Mouse (Mus musculus) brain, embryonic 14.5 days (tissue): ENCODE results near the gene Lingo1. TPM values are rescaled to one million over a fixed set of nuclear protein-coding genes. Genes with fewer than 3 reads are reported as not detected.
A peak's percentile ranks its signal among the peaks of the same experiment; 100 is the strongest.

Source experiments
- DNase-seq: peaks from one replicate; pipeline ENCODE4 v3.0.0-alpha.2; 2011; ENCODE audit warnings: low read depth
- CTCF ChIP-seq: fragments of 200-500 bp; IDR thresholded peaks from 2 replicates; pipeline ENCODE4 v1.5.1; 2012; ENCODE audit warnings: inconsistent platforms, mild to moderate bottlenecking, moderate library complexity, borderline replicate concordance; ENCODE audit not compliant: insufficient read depth, insufficient read length; ENCODE audit errors: extremely low read depth
- POLR2A ChIP-seq: fragments of 200-500 bp; IDR thresholded peaks from 2 replicates; pipeline ENCODE4 v1.6.1; 2012; ENCODE audit warnings: mild to moderate bottlenecking, inconsistent platforms, borderline replicate concordance; ENCODE audit not compliant: poor library complexity, insufficient read depth, insufficient read length, severe bottlenecking; ENCODE audit errors: extremely low read depth
- polyA plus RNA-seq: library from polyadenylated mRNA; depleted of rRNA; stranded (reverse); fragments of >200 nt; gene quantifications from 2 replicates; pipeline ENCODE4 v1.2.3, GENCODE M21; 2012

Lingo1 gene
- polyA plus RNA-seq, 1 experiment: 205 TPM

DNA sequence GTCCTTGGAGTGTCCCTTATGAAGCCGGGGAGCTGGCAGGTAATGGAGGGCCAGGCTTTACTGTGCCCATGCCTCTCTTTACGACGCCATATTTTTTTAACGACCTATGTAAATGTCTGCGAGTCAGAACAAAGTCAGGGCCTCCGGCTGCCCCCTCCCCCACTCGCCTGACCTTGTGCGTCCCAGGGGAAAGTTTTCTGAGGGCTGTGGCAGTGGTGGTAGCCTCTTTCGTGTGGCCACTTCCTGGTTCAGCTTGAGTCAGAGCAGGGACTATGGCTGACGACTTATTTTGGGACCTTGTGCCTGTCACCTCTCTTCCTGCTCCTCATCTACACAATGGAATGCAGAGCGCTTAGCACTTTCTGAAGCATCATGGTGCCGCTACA lies 183.5 kb downstream of the Lingo1 start:
- no peak for DNase-seq
- TF ChIP-seq CTCF: no peak
- no peak for TF ChIP-seq POLR2A

DNA sequence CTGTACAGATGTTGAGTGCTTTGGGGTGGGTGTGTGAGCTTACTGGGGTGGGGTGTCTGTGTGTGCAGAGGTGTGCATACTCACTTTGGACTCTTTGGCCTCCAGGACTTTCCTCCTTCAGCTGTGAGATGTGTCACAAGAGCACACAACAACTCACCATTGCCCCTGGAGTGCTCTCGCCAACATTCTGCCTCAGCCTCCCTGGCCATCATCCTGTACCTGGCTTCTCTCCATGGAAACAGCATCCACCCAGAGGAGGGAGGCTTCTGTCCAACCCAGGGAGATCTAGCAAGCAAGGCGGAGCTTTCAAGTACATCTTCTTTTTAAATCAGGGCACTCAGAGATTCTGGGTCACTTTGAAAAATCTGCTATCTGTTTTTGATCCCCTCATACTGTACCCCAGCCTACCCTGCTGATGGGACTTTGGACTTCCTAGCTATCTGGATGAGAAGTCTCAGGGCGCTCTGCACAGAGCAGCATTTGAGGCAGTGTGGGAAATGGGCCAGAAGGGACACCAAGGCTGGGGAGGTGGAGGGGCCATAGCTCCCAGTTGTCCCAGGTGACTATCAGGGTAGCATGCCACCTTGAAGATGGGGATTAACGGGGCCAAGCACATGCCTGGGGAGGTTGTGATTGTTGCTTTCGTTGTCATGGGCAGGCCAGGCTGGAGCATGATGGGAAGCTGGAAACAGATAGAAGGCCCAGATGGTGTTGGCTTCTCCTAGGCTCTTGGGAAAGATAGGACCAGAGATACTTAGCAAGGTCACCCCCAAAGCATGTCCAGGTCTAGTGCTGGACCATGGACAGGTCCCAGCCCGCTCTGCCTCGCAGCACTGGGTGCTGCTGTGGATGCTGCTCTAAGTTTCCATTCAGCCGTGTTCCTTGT lies 184.1 kb downstream of the Lingo1 start:
- TF ChIP-seq POLR2A (no peak), CTCF (no peak)

DNA sequence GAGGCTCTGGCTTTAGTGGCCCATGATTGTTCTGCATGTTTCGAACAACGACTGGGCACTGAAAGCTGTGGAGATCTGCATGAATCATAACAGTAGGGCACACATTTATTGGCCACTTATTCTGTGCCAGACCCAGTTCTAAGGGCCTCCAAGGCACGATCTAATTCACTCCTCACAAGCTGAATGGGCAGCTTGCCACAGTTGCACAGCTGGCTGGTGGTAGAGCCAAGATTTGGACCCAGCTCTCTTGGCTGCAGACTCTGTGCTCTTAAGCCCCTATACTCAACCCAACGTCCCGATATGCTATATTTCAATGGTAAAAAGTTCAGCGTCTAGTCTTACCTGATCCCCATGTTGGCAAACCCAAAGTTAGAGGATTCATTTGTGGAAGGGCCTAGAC lies 185.3 kb downstream of the Lingo1 start:
- peak; percentile 61 for DNase-seq
- no peak for TF ChIP-seq CTCF
- TF ChIP-seq POLR2A: no peak

More for the DNA sequence above, 184.1 kb downstream of the Lingo1 start:
- DNase-seq: no peak

DNA sequence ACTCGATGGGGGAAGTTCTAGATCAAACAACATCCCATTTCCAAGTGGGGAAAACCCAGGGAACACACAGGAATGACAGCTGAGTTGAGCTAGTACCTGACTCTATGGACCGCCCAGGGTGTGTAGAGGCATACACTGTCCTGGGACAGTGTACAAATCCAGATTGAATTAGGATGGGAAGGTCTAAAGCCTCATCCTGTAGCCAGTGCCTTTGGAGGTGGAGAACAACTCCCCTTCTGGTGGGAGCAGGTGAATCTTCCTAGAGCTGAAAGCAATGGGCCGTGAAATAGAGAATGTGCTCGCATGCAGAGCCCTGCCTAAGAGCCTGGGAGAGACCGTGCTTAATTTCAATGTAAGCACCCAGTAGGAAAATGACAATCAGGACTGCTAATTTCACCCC lies 185.8 kb downstream of the Lingo1 start:
- TF ChIP-seq CTCF: no peak
- no peak for TF ChIP-seq POLR2A
- DNase-seq: no peak

DNA sequence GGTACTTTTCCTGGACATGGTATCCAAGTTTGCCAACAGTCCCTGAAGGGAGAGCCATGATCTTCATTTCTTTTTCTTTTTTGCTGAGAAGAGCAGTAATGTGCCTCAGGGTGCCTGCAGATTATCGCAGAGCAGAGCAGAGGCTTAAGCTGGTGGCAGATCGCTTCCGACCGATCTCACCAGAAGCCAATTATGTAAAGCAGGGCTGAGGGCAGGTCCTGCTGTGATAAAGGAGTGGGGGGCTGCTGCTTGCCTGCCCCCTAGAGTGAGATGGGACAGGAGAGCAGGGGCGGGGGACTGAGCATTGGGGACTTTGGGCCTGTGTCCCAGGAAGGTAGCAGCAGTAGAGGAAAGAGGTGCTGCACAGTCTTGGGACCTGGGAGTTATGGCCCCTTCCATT lies 186.8 kb downstream of the Lingo1 start:
- TF ChIP-seq POLR2A (no peak), CTCF (no peak)
- DNase-seq: peak; percentile 56

DNA sequence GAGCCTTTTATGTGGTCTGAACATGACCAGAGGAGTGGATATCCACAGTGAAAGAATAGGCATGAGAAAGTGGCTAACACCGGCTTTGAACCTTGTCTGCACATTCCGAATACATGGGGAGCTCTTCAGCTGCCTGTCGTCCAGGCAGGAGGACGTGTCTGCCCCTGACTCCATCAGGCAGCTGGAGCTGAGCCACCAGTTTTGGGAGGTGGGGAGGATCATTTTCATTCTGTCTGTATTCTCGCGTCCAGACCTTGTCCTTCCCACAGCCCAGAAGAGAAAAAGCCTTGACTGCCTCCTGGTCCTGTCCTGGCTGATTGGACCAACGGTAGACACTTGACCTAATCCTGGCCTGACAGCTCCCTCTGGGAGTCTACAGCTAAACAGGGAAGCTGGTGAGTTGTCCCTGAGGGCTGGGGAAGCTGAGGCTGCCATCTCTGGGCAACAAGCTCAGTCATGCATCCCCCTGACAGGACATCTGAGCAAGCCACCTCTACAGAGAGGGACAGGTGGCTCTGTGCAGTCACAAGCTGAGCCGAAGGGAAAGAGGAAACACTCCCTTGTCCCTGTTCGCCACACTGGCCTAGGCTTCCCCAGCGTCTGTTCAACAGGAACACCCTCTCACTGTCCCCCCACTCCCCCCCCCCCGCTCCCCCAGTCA lies 187.4 kb downstream of the Lingo1 start:
- DNase-seq: no peak
- TF ChIP-seq CTCF (no peak), POLR2A (no peak)

DNA sequence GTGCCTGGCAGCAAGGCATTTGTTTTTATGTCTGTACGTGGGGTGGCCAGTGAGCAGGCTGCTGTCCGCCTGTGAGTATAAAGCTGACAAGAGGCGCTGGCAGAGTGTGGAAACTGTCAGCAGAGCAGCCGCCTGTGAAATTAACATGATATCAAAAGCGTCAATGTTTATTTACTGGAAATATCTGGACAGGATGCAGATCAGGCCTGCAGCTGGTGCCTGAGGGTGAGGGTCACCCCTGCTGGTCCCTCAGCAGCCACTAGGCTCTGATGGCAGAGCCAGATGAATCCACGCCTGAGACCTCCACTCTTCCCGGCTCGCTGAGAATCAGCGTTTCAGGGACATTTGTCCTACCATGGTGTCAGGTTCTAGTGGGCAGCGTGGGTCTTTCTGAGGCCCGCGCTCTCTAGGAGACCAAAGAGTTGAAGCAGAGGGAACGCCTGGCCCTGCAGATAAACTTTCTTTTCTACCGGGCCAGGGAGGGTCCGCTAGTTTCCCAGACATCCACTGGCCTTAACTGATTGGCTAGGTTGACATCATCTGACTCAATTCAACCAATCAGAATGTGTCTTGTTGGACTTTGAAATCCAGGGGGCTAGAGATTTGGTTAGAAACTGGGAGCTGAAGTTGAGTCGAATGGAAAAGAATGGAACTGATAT lies 190.1 kb downstream of the Lingo1 start:
- peak; percentile 49 for DNase-seq
- TF ChIP-seq CTCF (no peak), POLR2A (no peak)

DNA sequence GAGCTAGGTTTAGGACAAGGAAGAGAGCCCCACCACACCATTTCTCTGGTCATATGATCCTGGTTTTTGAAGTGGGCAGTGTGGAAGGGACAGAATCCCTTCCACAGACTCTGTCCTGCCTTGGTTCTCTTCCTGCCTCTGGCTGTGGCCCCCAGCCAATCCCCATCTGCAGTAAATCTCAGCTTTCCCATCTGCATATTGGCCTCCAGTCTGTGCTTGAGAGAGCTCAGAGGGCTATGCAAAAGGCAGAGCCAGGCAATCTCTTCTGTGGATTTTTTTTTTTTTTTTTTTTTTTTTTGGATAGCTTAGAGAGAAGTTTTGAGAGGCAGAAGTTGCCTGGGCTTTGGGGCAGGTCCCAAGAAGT lies 190.8 kb downstream of the Lingo1 start:
- TF ChIP-seq CTCF (no peak), POLR2A (no peak)
- DNase-seq: peak; percentile 75

DNA sequence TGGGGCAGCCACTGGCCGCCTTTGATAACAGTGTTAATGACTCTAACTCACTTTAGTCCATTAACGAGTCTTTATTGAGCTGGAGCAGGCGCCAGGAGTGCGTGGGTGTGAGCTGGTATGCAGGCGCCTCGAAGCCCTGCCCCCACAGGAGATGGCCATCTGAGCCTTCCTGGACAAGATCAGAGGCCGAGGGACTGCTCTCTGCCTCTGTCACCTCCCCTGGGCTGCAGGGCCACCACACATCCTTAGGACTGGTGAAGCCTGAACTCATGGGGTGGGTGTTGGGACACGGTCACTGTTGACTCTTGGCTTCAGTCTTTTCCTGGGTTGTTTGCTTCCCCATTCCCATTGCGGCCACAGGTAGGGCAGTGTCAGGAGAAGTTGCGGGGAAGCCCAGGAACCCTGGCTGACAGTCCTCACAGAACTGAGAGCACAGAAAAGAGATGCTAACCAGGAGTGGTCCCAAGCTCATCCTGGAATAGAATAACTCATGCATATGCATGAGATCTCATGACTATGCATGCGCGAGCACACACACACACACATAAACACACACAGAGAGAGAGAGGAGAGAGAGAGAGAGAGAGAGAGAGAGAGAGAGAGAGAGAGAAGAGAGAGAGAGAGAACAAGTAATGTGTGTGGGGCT lies 191.3 kb downstream of the Lingo1 start:
- no peak for TF ChIP-seq POLR2A
- TF ChIP-seq CTCF: no peak
- peak; percentile 88 for DNase-seq

DNA sequence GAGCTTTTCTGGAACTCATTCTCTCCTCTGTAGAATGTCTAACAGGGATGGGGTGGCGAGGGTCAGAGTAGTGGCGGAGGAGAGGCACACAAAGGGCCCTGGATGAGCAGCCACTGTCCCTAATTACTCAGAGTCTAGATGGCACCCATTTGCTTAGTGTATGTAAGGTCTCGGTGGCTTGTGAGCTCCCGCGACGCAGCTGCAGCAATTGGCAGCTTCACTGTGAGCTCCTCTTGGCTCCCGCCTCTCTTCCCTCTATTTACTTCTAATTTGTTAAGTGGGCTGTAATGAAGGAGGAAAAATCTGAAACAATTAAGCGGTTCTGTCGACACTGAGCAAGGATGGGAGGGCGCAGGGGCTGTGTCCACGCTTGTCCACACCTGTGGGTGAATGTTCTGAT lies 195.6 kb downstream of the Lingo1 start:
- DNase-seq: peak; percentile 93

DNA sequence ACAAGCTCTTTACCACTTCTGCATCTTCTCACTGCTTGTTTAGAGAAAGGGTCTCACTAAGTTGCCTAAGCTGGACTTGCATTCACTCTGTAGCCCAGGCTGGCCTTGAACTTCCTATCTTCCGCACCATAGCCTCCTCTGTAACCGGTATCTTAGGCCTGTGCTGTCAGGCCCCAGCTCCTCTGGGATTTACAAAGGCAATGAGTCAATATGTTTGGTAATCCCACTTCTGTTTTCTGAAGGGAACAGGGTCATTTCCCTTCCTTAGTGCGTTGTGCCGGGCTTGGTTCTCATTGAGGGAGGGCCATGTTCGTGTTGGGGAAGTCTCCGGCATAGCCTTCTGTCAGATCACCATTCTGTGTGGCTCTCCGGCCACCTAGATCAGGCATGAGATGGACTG lies 203.6 kb downstream of the Lingo1 start:
- TF ChIP-seq CTCF (no peak), POLR2A (no peak)
- DNase-seq: no peak

More for the DNA sequence above, 195.6 kb downstream of the Lingo1 start:
- TF ChIP-seq POLR2A (no peak), CTCF (no peak)

DNA sequence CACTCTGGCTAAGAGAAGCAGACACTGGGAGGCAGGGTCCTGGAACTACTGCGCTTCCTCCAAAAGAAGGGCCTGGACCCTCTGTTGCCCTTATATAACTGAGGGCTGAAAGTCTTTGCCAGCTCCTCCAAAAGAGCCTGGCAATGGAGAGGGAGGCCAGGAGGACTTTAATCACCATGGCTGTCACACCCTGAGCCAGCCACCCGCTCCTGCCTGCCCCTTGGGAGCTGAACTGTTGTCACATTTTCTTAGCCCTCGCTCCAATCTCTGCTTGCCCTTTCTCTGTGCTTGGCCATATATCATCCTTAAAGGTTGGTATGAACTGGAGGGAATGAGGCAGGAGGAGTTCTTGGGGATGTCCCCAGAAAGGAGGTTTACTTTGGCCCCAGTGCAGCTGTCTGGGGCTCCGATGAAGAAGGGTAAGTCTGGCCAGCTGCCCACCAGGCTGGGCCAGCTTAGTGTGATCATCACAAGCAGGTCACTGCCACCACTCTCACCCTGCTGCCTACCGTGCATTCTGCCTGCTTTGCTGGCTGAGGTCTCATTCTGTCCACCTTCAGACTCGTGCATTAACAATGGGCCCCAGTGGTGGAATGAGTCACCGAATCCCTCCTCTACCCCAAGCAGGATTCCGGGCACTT lies 204.9 kb downstream of the Lingo1 start:
- TF ChIP-seq CTCF (no peak), POLR2A (no peak)
- no peak for DNase-seq
